Comparison of ENCODE assay signal across 7 mouse cellular contexts in the genomic region with DNA sequence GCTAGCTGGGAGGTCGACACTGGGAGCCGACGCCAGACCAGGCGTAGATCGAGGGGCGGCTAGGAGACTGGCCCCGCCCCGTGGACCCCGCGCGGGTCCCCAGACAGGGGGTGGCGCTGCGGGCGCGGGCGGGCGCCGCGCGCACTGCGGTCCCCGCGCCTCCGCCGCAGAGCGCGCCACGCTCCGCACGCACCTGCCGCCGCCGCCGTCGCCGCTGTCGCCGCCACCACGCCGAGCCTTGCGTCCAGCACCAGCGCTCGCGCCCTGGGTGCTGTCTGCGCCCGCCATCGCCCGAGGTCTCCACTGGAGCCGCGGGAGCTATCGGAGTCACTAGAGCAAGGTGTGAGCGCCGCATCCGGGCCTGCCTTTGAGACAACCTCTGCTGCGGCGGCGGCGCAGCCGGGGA. TPM values are rescaled to one million over a fixed set of nuclear protein-coding genes. Genes with fewer than 3 reads are reported as not detected.
A peak's percentile ranks its signal among the peaks of the same experiment; 100 is the strongest.
DNase-seq lines count a peak whose midpoint lies in the region; ATAC-seq and TF ChIP-seq lines count a peak whose summit lies in the region.

TSS of gene Rnf208 (plus strand) at position 155 of the 406 bp plus-strand sequence.
TSS of gene Cysrt1 (minus strand) at position 352 of the 406 bp plus-strand sequence.

- ATAC-seq in forebrain, embryonic 11.5 days (replicated peaks; ENCODE audit: low FRiP score) = peak; percentile 53; the same call in 1 of the 2 replicates
- no peak for ATAC-seq in limb, embryonic 15.5 days (ENCODE audit: insufficient number of reproducible peaks, low FRiP score, low TSS enrichment, low read depth)

- TF ChIP-seq CTCF in liver, adult 2 months (IDR thresholded peaks at IDR 0.05; ENCODE audit: low read depth, low read length) = no peak
- TF ChIP-seq CTCF in brain, embryonic 14.5 days (IDR thresholded peaks at IDR 0.05; ENCODE audit: borderline replicate concordance, extremely low read depth, insufficient read depth, insufficient read length) = no peak

- DNase-seq in liver, adult 2 months (ENCODE audit: extremely low read depth, low read depth, low spot score) = no peak
- no peak for DNase-seq in liver
- DNase-seq in brain, embryonic 14.5 days (ENCODE audit: low read depth) = peak; percentile 56
- peak; percentile 67 for DNase-seq in forebrain, embryonic 11.5 days (ENCODE audit: low spot score)
- DNase-seq in right cerebral cortex, postnatal 10 days (ENCODE audit: low spot score in 2 of 2) = peak; percentile 65
- no peak for DNase-seq in ovary, postnatal 10 days (ENCODE audit: low spot score)

- WGBS in liver, adult 2 months = 2% methylated on average over 59 of the region's 59 CpGs
- under 1% methylated on average over 46 of the region's 59 CpGs for WGBS in forebrain, embryonic 11.5 days
- under 1% methylated on average over 40 of the region's 59 CpGs for WGBS in limb, embryonic 15.5 days

- H3K4me2 ChIP-seq in forebrain, embryonic 11.5 days (ENCODE audit: low read depth, low read length, severe bottlenecking) = peak within 1 kb of the TSS; percentile 97
- H3K4me2 ChIP-seq in limb, embryonic 15.5 days = peak within 1 kb of the TSS; percentile 97

- H3K27me3 ChIP-seq in liver, adult 2 months (ENCODE audit: control insufficient read depth, insufficient read depth, low read length) = 0 out of 2 replicates have a peak, but pooled peaks cover 7% of the 10 kb centered on the region
- H3K27me3 ChIP-seq in forebrain, embryonic 11.5 days (ENCODE audit: control insufficient read depth, insufficient read depth, low read length) = peaks cover 6% of the 10 kb centered on the region; the same call in 1 of the 2 replicates
- peaks cover 35% of the 10 kb centered on the region for H3K27me3 ChIP-seq in limb, embryonic 15.5 days

- peak within 1 kb of the TSS; percentile 33; the same call in 1 of the 2 replicates for H3K9ac ChIP-seq in liver, adult 2 months (ENCODE audit: low read depth, low read length)
- H3K9ac ChIP-seq in forebrain, embryonic 11.5 days (ENCODE audit: low read length) = peak within 1 kb of the TSS; percentile 75
- H3K9ac ChIP-seq in limb, embryonic 15.5 days = peak within 1 kb of the TSS; percentile 37; the same call in 1 of the 2 replicates

- TF ChIP-seq POLR2A in liver, adult 2 months (IDR thresholded peaks at IDR 0.05; ENCODE audit: extremely low read depth, insufficient read depth, low read length) = no peak
- peak; percentile 63 for TF ChIP-seq POLR2A in brain, embryonic 14.5 days (IDR thresholded peaks at IDR 0.05; ENCODE audit: borderline replicate concordance, extremely low read depth, insufficient read depth, insufficient read length, poor library complexity, severe bottlenecking)

- H3K4me3 ChIP-seq in liver, adult 2 months (ENCODE audit: insufficient read depth, low read depth, low read length) = peak within 1 kb of the TSS; percentile 24; the same call in 1 of the 2 replicates
- peak within 1 kb of the TSS; percentile 63 for H3K4me3 ChIP-seq in forebrain, embryonic 11.5 days (ENCODE audit: low read depth, low read length)
- peak within 1 kb of the TSS; percentile 53 for H3K4me3 ChIP-seq in limb, embryonic 15.5 days

- no peaks in the 10 kb centered on the region; the same call in 1 of the 2 replicates for H3K79me2 ChIP-seq in liver, adult 2 months (ENCODE audit: control insufficient read depth, insufficient read depth, low read length)

- no peaks in the 10 kb centered on the region for H3K36me3 ChIP-seq in liver, adult 2 months (ENCODE audit: control insufficient read depth, insufficient read depth, low read length)
- no peaks in the 10 kb centered on the region for H3K36me3 ChIP-seq in forebrain, embryonic 11.5 days (ENCODE audit: control insufficient read depth, insufficient read depth, low read length)
- H3K36me3 ChIP-seq in limb, embryonic 15.5 days = peaks cover 11% of the 10 kb centered on the region

- H3K9me3 ChIP-seq in forebrain, embryonic 11.5 days (ENCODE audit: control insufficient read depth, low read length) = no peaks in the 10 kb centered on the region
- H3K9me3 ChIP-seq in limb, embryonic 15.5 days = no peaks in the 10 kb centered on the region

- H3K27ac ChIP-seq in liver, adult 2 months (replicated peaks; ENCODE audit: insufficient read depth, low read depth, low read length) = no peak within 1 kb of the TSS
- H3K27ac ChIP-seq in forebrain, embryonic 11.5 days (ENCODE audit: low read depth, low read length) = no peak within 1 kb of the TSS
- H3K27ac ChIP-seq in limb, embryonic 15.5 days = peak within 1 kb of the TSS; percentile 73

- peaks cover 4% of the 10 kb centered on the region; the same call in 1 of the 2 replicates for H3K4me1 ChIP-seq in liver, adult 2 months (ENCODE audit: control insufficient read depth, insufficient read depth, low read length)
- H3K4me1 ChIP-seq in forebrain, embryonic 11.5 days (replicated peaks; ENCODE audit: control insufficient read depth, insufficient read depth, low read length) = no peaks in the 10 kb centered on the region; the same call in 1 of the 2 replicates
- peaks cover 28% of the 10 kb centered on the region for H3K4me1 ChIP-seq in limb, embryonic 15.5 days

RNA-seq across cellular contexts. Expression of gene Rnf208, which starts in this region (rescaled TPM):
- not detected in 2 replicates for total RNA-seq in liver, adult 2 months (2014; rRNA removed)
- 0.27 and 0.48 TPM in 2 replicates for polyA plus RNA-seq in liver, adult 2 months (2012; rRNA removed)
- polyA plus RNA-seq in brain, embryonic 14.5 days (2012; rRNA removed) = 127 and 148 TPM in 2 replicates
- 33.0 and 37.6 TPM in 2 replicates for polyA plus RNA-seq in forebrain, embryonic 11.5 days (2014; fragmentation: Nextera tagmentation; extraction: Ambion mirVana)
- polyA plus RNA-seq in limb, embryonic 15.5 days (2015; fragmentation: Nextera tagmentation; extraction: Ambion mirVana) = 16.9 and 17.5 TPM in 2 replicates

RNA-seq across cellular contexts. Expression of gene Cysrt1, which starts in this region (rescaled TPM):
- total RNA-seq in liver, adult 2 months (2014; rRNA removed) = not detected in 2 replicates
- 0.17 TPM in 1 of 2 replicates, not detected in the other for polyA plus RNA-seq in liver, adult 2 months (2012; rRNA removed)
- 0.10 and 0.67 TPM in 2 replicates for polyA plus RNA-seq in brain, embryonic 14.5 days (2012; rRNA removed)
- not detected in 2 replicates for polyA plus RNA-seq in forebrain, embryonic 11.5 days (2014; fragmentation: Nextera tagmentation; extraction: Ambion mirVana)
- polyA plus RNA-seq in limb, embryonic 15.5 days (2015; fragmentation: Nextera tagmentation; extraction: Ambion mirVana) = 83.9 and 100 TPM in 2 replicates

Comparison
In these comparisons a context has a peak if more than half of its experiments do, and no peak if none do; other contexts are left out.
1. RNA of gene Rnf208 (polyA plus RNA-seq): 127 to 148 TPM in brain, embryonic 14.5 days, 33.0 to 37.6 TPM in forebrain, embryonic 11.5 days and 16.9 to 17.5 TPM in limb, embryonic 15.5 days; 0.27 to 0.48 TPM in liver, adult 2 months; every median in the first group is over 10 times any median in the second.
2. RNA of gene Cysrt1 (polyA plus RNA-seq): 83.9 to 100 TPM in limb, embryonic 15.5 days; 0.10 to 0.67 TPM in brain, embryonic 14.5 days, not detected in forebrain, embryonic 11.5 days and 0.17 TPM in liver, adult 2 months; every median in the first group is over 10 times any median in the second.
3. DNase-seq: peak in brain, embryonic 14.5 days (single experiment), forebrain, embryonic 11.5 days (single experiment) and right cerebral cortex, postnatal 10 days (2 of 2); none in liver, adult 2 months (single experiment), liver (single experiment) and ovary, postnatal 10 days (single experiment).
4. Peak in every context shown above with its lines, with median percentiles within 50 percentile points of each other: H3K4me3 ChIP-seq and H3K9ac ChIP-seq.